Mouse (Mus musculus) liver, embryonic 15.5 days (tissue): Measurements from ENCODE around the gene R3hdm4. TPM values are rescaled to one million over a fixed set of nuclear protein-coding genes. Genes with fewer than 3 reads are reported as not detected.

Experiments
- ATAC-seq: fragments of 200-750 bp; cut with Nextera tagmentation; 2 replicates; pipeline ENCODE4 v1.8.0; 2017; ENCODE audit warnings: moderate number of reproducible peaks, mild to moderate bottlenecking, moderate library complexity; ENCODE audit not compliant: insufficient read depth
- H3K27ac ChIP-seq: fragments of 300-500 bp; sonication (generic); replicated peaks from 2 replicates; pipeline ENCODE4 v1.5.1; 2015; ENCODE audit warnings: mild to moderate bottlenecking, inconsistent platforms
- H3K27me3 ChIP-seq: fragments of 300-500 bp; sonication (generic); 2 replicates; pipeline ENCODE4 v1.6.1; 2015; ENCODE audit warnings: mild to moderate bottlenecking, inconsistent platforms
- H3K36me3 ChIP-seq: fragments of 300-500 bp; sonication (generic); replicated peaks from 2 replicates; pipeline ENCODE4 v1.6.1; 2015; ENCODE audit warnings: moderate library complexity, mild to moderate bottlenecking, inconsistent platforms
- H3K4me1 ChIP-seq: fragments of 300-500 bp; sonication (generic); replicated peaks from 2 replicates; pipeline ENCODE4 v1.6.1; 2015; ENCODE audit warnings: inconsistent platforms
- H3K4me2 ChIP-seq: fragments of 300-500 bp; sonication (generic); 2 replicates; pipeline ENCODE4 v1.6.1; 2015; ENCODE audit warnings: moderate library complexity, mild to moderate bottlenecking, inconsistent platforms
- H3K4me3 ChIP-seq: fragments of 300-500 bp; sonication (generic); replicated peaks from 2 replicates; pipeline ENCODE4 v1.5.1; 2015; ENCODE audit warnings: mild to moderate bottlenecking, inconsistent platforms
- H3K9ac ChIP-seq: fragments of 300-500 bp; sonication (generic); 2 replicates; pipeline ENCODE4 v1.6.1; 2015; ENCODE audit warnings: moderate library complexity, mild to moderate bottlenecking, inconsistent platforms
- H3K9me3 ChIP-seq: fragments of 300-500 bp; sonication (generic); replicated peaks from 2 replicates; pipeline ENCODE4 v1.6.1; 2016; ENCODE audit warnings: inconsistent platforms
- WGBS: fragments of 180-500 bp; shearing (Covaris S2); methylation state at CpG from one replicate; pipeline ENCODE4 v1.1.7; 2015; ENCODE audit warnings: mixed read lengths; ENCODE audit not compliant: insufficient replicate concordance; 5-methylcytosine and 5-hydroxymethylcytosine counted together
- polyA plus RNA-seq: library from polyadenylated mRNA; unstranded; fragments of >200 nt; fragmentation: Nextera tagmentation; extraction: Ambion mirVana; gene quantifications from 2 replicates; pipeline ENCODE4 v1.2.1, GENCODE M21; 2015

The R3hdm4 gene
- polyA plus RNA-seq, 1 experiment from 2014 or later = 52.4 TPM

- no peak for ATAC-seq
- 17% methylated on average over 21 of the region's 21 CpGs for WGBS
- no peak overlapping the region for H3K9ac ChIP-seq
These were observed 37.3 kb upstream of the R3hdm4 start for GRCm38 (mm10) chr10:79958140-79958816.

GRCm38 (mm10) chr10:79956643-79957154 is 35.7 kb upstream of the R3hdm4 start:
- no peak overlapping the region for H3K9ac ChIP-seq
- ATAC-seq = no peak
- WGBS = 37% methylated on average over 4 of the region's 4 CpGs

More at GRCm38 (mm10) chr10:79958140-79958816, 37.3 kb upstream of the R3hdm4 start:
- Histone ChIP-seq H3K4me2 (peak overlapping the region; percentile 42), H3K4me3 (no peak overlapping the region), H3K27me3 (no peaks in the 10 kb centered on the region), H3K27ac (no peak overlapping the region), H3K36me3 (peaks cover 25% of the 10 kb centered on the region), H3K4me1 (peaks cover 43% of the 10 kb centered on the region), H3K9me3 (no peaks in the 10 kb centered on the region)

GRCm38 (mm10) chr10:79955691-79956090 is 34.7 kb upstream of the R3hdm4 start:
- H3K9me3 ChIP-seq = no peaks in the 10 kb centered on the region
- 69% methylated on average over 9 of the region's 9 CpGs for WGBS
- H3K9ac ChIP-seq = no peak overlapping the region

More at GRCm38 (mm10) chr10:79956643-79957154, 35.7 kb upstream of the R3hdm4 start:
- Histone ChIP-seq H3K4me1 (peaks cover 42% of the 10 kb centered on the region), H3K9me3 (no peaks in the 10 kb centered on the region), H3K36me3 (peaks cover 19% of the 10 kb centered on the region), H3K27ac (no peak overlapping the region), H3K4me3 (no peak overlapping the region), H3K27me3 (no peaks in the 10 kb centered on the region), H3K4me2 (no peak overlapping the region)

GRCm38 (mm10) chr10:79953946-79954345 is 32.9 kb upstream of the R3hdm4 start:
- peaks cover 33% of the 10 kb centered on the region for H3K4me1 ChIP-seq
- no peak overlapping the region for H3K4me3 ChIP-seq
- WGBS = 71% methylated on average over 6 of the region's 6 CpGs
- peaks cover 41% of the 10 kb centered on the region for H3K36me3 ChIP-seq
- no peak overlapping the region for H3K4me2 ChIP-seq
- no peak overlapping the region for H3K9ac ChIP-seq
- no peaks in the 10 kb centered on the region for H3K27me3 ChIP-seq
- ATAC-seq = no peak
- H3K9me3 ChIP-seq = no peaks in the 10 kb centered on the region
- no peak overlapping the region for H3K27ac ChIP-seq

More at GRCm38 (mm10) chr10:79955691-79956090, 34.7 kb upstream of the R3hdm4 start:
- Histone ChIP-seq H3K36me3 (peaks cover 24% of the 10 kb centered on the region), H3K27me3 (no peaks in the 10 kb centered on the region), H3K4me1 (peaks cover 32% of the 10 kb centered on the region), H3K27ac (no peak overlapping the region), H3K4me2 (no peak overlapping the region), H3K4me3 (no peak overlapping the region)
- no peak for ATAC-seq

- no peaks in the 10 kb centered on the region for H3K9me3 ChIP-seq
- no peak for ATAC-seq
- H3K9ac ChIP-seq = no peak overlapping the region
- H3K4me2 ChIP-seq = no peak overlapping the region
- no peaks in the 10 kb centered on the region for H3K27me3 ChIP-seq
- H3K27ac ChIP-seq = no peak overlapping the region
- H3K36me3 ChIP-seq = peaks cover 49% of the 10 kb centered on the region
- H3K4me1 ChIP-seq = peaks cover 45% of the 10 kb centered on the region
- H3K4me3 ChIP-seq = no peak overlapping the region
- 79% methylated on average over 18 of the region's 18 CpGs for WGBS
These were observed 29.7 kb upstream of the R3hdm4 start for GRCm38 (mm10) chr10:79950661-79951060.

- no peak overlapping the region for H3K9ac ChIP-seq
- WGBS = 82% methylated on average over 4 of the region's 4 CpGs
- H3K27me3 ChIP-seq = no peaks in the 10 kb centered on the region
- H3K9me3 ChIP-seq = no peaks in the 10 kb centered on the region
- no peak for ATAC-seq
- H3K4me1 ChIP-seq = peaks cover 52% of the 10 kb centered on the region
- H3K27ac ChIP-seq = no peak overlapping the region
- peaks cover 49% of the 10 kb centered on the region for H3K36me3 ChIP-seq
- H3K4me2 ChIP-seq = no peak overlapping the region
- H3K4me3 ChIP-seq = no peak overlapping the region
These were observed 28.9 kb upstream of the R3hdm4 start for GRCm38 (mm10) chr10:79949873-79950272.

- H3K4me3 ChIP-seq = 0 out of 2 replicates have a peak overlapping the region, but pooled peaks have one; percentile 24
- no peak overlapping the region for H3K9ac ChIP-seq
- no peaks in the 10 kb centered on the region for H3K27me3 ChIP-seq
- 0 out of 2 replicates have a peak overlapping the region, but pooled peaks have one; percentile 61 for H3K27ac ChIP-seq
- H3K36me3 ChIP-seq = peaks cover 36% of the 10 kb centered on the region
- H3K4me1 ChIP-seq = peaks cover 72% of the 10 kb centered on the region
- no peaks in the 10 kb centered on the region for H3K9me3 ChIP-seq
- peak overlapping the region; percentile 58; the same call in 1 of the 2 replicates for H3K4me2 ChIP-seq
- no peak for ATAC-seq
- 60% methylated on average over 6 of the region's 6 CpGs for WGBS
These were observed 26.5 kb upstream of the R3hdm4 start for GRCm38 (mm10) chr10:79947502-79947901.

GRCm38 (mm10) chr10:79946752-79947322 is 25.8 kb upstream of the R3hdm4 start:
- WGBS = 4% methylated on average over 7 of the region's 7 CpGs
- H3K9ac ChIP-seq = peak overlapping the region; percentile 45

GRCm38 (mm10) chr10:79945507-79946234 is 24.7 kb upstream of the R3hdm4 start:
- no peak for ATAC-seq
- Histone ChIP-seq H3K4me1 (peaks cover 89% of the 10 kb centered on the region), H3K9me3 (no peaks in the 10 kb centered on the region), H3K4me2 (peak overlapping the region; percentile 58), H3K36me3 (peaks cover 29% of the 10 kb centered on the region), H3K27me3 (no peaks in the 10 kb centered on the region), H3K9ac (no peak overlapping the region), H3K27ac (peak overlapping the region; percentile 61), H3K4me3 (no peak overlapping the region)
- 46% methylated on average over 16 of the region's 16 CpGs for WGBS

More at GRCm38 (mm10) chr10:79946752-79947322, 25.8 kb upstream of the R3hdm4 start:
- H3K4me2 ChIP-seq = peak overlapping the region; percentile 58
- peak overlapping the region; percentile 24 for H3K4me3 ChIP-seq
- H3K9me3 ChIP-seq = no peaks in the 10 kb centered on the region
- ATAC-seq = peak; percentile 61
- peak overlapping the region; percentile 61 for H3K27ac ChIP-seq
- H3K4me1 ChIP-seq = peaks cover 79% of the 10 kb centered on the region
- no peaks in the 10 kb centered on the region for H3K27me3 ChIP-seq
- H3K36me3 ChIP-seq = peaks cover 38% of the 10 kb centered on the region

- Histone ChIP-seq H3K27ac (peak overlapping the region; percentile 57), H3K9ac (no peak overlapping the region), H3K4me3 (no peak overlapping the region), H3K36me3 (peaks cover 8% of the 10 kb centered on the region), H3K4me2 (no peak overlapping the region), H3K9me3 (no peaks in the 10 kb centered on the region), H3K27me3 (no peaks in the 10 kb centered on the region), H3K4me1 (peaks cover 95% of the 10 kb centered on the region)
- WGBS = 44% methylated on average over 9 of the region's 9 CpGs
- ATAC-seq = no peak
These were observed 22.5 kb upstream of the R3hdm4 start for GRCm38 (mm10) chr10:79943471-79943901.

GRCm38 (mm10) chr10:79942988-79943387 is 22.0 kb upstream of the R3hdm4 start:
- Histone ChIP-seq H3K4me3 (no peak overlapping the region), H3K27me3 (no peaks in the 10 kb centered on the region), H3K4me2 (no peak overlapping the region), H3K9me3 (no peaks in the 10 kb centered on the region), H3K9ac (no peak overlapping the region), H3K27ac (peak overlapping the region; percentile 57; the same call in 1 of the 2 replicates), H3K4me1 (peaks cover 97% of the 10 kb centered on the region), H3K36me3 (peaks cover 4% of the 10 kb centered on the region; the same call in 1 of the 2 replicates)
- ATAC-seq = no peak
- 67% methylated on average over 1 of the region's 1 CpGs for WGBS
